Mouse (Mus musculus) myocyte (in vitro differentiated cells): ENCODE data around the gene Nup214. TPM values are rescaled to one million over a fixed set of nuclear protein-coding genes. Genes with fewer than 3 reads are reported as not detected.
A peak's percentile ranks its signal among the peaks of the same experiment; 100 is the strongest.

Experiments used
- H3K27me3 ChIP-seq: one replicate; pipeline ENCODE4 v1.6.1; 2011; ENCODE audit not compliant: control insufficient read depth, insufficient read depth, insufficient read length
- H3K36me3 ChIP-seq: one replicate; pipeline ENCODE4 v1.6.1; 2011; ENCODE audit not compliant: control insufficient read depth, insufficient read depth
- H3K4me2 ChIP-seq: one replicate; pipeline ENCODE4 v1.6.1; 2011; ENCODE audit warnings: low read depth, control low read depth
- H3K4me3 ChIP-seq: one replicate; pipeline ENCODE4 v1.5.1; 2011; ENCODE audit warnings: mild to moderate bottlenecking, control low read depth, moderate library complexity
- H3K79me2 ChIP-seq: one replicate; pipeline ENCODE4 v1.6.1; 2011; ENCODE audit not compliant: control insufficient read depth, insufficient read depth
- H3ac ChIP-seq: one replicate; pipeline ENCODE4 v1.6.1; 2011; ENCODE audit not compliant: control insufficient read depth, insufficient read length
- CEBPB ChIP-seq: IDR thresholded peaks from 2 replicates; pipeline ENCODE4 v1.6.1; 2011; ENCODE audit warnings: mild to moderate bottlenecking, moderate library complexity; ENCODE audit not compliant: poor library complexity, insufficient read depth, severe bottlenecking
- E2F4 ChIP-seq: IDR thresholded peaks from one replicate; pipeline ENCODE4 v1.6.1; 2011; ENCODE audit warnings: mild to moderate bottlenecking, control low read depth, moderate library complexity; ENCODE audit not compliant: insufficient read depth
- MAX ChIP-seq: IDR thresholded peaks from one replicate; pipeline ENCODE4 v1.6.1; 2011; ENCODE audit warnings: low read depth, mild to moderate bottlenecking, control low read depth
- MYOD1 ChIP-seq, 3 experiments: IDR thresholded peaks; one replicate each; pipeline ENCODE4 v1.6.1; 2011; ENCODE audit warnings: control low read depth in 2 of 3, low read depth in 2 of 3, mild to moderate bottlenecking in 2 of 3, moderate library complexity in 1 of 3; ENCODE audit not compliant: insufficient read length in 2 of 3, control insufficient read depth in 1 of 3
- MYOG ChIP-seq, 3 experiments: IDR thresholded peaks; one replicate each; pipeline ENCODE4 v1.6.1; 2011; ENCODE audit warnings: control low read depth in 2 of 3, low read depth in 2 of 3, mild to moderate bottlenecking in 2 of 3; ENCODE audit not compliant: insufficient read length in 2 of 3, control insufficient read depth in 1 of 3, insufficient read depth in 1 of 3
- POLR2A ChIP-seq: IDR thresholded peaks from one replicate; pipeline ENCODE4 v1.6.1; 2011; ENCODE audit warnings: low read depth, mild to moderate bottlenecking, control low read depth, moderate library complexity; ENCODE audit not compliant: insufficient read length
- POLR2AphosphoS2 ChIP-seq: IDR thresholded peaks from one replicate; pipeline ENCODE4 v1.6.1; 2011; ENCODE audit warnings: low read depth, control low read depth; ENCODE audit not compliant: insufficient read length
- REST ChIP-seq: IDR thresholded peaks from one replicate; pipeline ENCODE4 v1.6.1; 2011; ENCODE audit warnings: mild to moderate bottlenecking, control low read depth, moderate library complexity; ENCODE audit not compliant: insufficient read depth, insufficient read length
- SRF ChIP-seq: IDR thresholded peaks from one replicate; pipeline ENCODE4 v1.6.1; 2011; ENCODE audit warnings: low read depth; ENCODE audit not compliant: control insufficient read depth, insufficient read length
- TCF12 ChIP-seq: IDR thresholded peaks from one replicate; pipeline ENCODE4 v1.6.1; 2011; ENCODE audit warnings: mild to moderate bottlenecking, control low read depth; ENCODE audit not compliant: poor library complexity, insufficient read depth, severe bottlenecking
- TCF3 ChIP-seq: IDR thresholded peaks from one replicate; pipeline ENCODE4 v1.6.1; 2011; ENCODE audit warnings: low read depth, control low read depth; ENCODE audit not compliant: insufficient read length
- USF1 ChIP-seq: IDR thresholded peaks from one replicate; pipeline ENCODE4 v1.6.1; 2011; ENCODE audit warnings: low read depth, mild to moderate bottlenecking, control low read depth, moderate library complexity
- polyA plus RNA-seq: library from polyadenylated mRNA; unstranded; fragments of >200 nt; fragmentation: generic; extraction: Trizol; gene quantifications from one replicate; pipeline ENCODE4 v1.2.1, GENCODE M21; 2012; ENCODE audit warnings: missing spikeins

Nup214 gene
- polyA plus RNA-seq, 1 experiment = 26.3 TPM

DNA sequence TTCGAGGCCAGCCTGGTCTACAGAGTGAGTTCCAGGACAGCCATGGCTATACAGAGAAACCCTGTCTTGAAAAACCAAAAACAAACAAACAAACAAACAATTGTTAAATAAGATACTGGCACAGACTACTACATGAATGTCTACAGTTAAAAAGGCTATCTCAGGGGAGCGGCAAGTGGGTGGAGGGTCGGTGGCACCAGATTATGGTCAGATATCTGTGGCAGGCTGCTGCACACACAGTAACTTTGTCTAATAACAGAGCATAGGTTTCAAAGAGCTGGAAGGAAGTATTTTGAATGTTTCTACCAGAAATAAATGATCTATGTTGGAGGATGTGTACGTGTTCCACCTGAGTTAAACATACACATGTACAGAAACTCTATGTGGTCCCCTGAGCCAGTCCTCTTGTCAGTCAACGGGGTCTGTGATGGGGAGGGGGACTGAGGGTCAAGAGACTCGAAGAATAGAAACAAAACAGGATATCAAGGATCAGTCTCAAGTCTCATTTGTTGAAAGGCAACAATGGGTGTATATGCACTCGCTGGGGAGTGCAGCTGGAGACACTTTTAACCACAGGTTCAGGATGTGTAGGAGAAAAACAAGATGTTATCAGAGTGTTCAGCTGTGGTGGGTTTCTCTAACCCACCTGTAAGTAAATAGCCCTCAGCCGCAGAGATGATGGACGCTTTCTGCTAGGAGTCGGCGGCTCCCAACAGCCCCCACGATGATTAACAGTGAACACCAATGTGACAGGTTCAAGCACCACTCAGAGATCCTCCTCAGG, 87.7 kb downstream of the Nup214 start:
- Histone ChIP-seq H3K4me2 (peak overlapping the region; percentile 72), H3K27me3 (peaks cover 21% of the 10 kb centered on the region), H3K36me3 (no peaks in the 10 kb centered on the region), H3K79me2 (no peaks in the 10 kb centered on the region), H3ac (no peak overlapping the region), H3K4me3 (no peak overlapping the region)
- no peak for TF ChIP-seq MAX
- no peak for TF ChIP-seq USF1
- TF ChIP-seq TCF12 = no peak
- no peak for TF ChIP-seq E2F4
- TF ChIP-seq MYOG (IDR thresholded peaks at IDR 0.05; ENCODE audit: control insufficient read depth in 1 of 3, insufficient read depth in 1 of 3, insufficient read length in 2 of 3, low read depth in 2 of 3) = no peak
- no peak for TF ChIP-seq MYOD1 (IDR thresholded peaks at IDR 0.05; ENCODE audit: control insufficient read depth in 1 of 3, insufficient read length in 2 of 3, low read depth in 2 of 3)
- TF ChIP-seq TCF3 = no peak
- no peak for TF ChIP-seq POLR2A
- TF ChIP-seq POLR2AphosphoS2 = no peak
- TF ChIP-seq CEBPB = no peak
- no peak for TF ChIP-seq REST
- no peak for TF ChIP-seq SRF

DNA sequence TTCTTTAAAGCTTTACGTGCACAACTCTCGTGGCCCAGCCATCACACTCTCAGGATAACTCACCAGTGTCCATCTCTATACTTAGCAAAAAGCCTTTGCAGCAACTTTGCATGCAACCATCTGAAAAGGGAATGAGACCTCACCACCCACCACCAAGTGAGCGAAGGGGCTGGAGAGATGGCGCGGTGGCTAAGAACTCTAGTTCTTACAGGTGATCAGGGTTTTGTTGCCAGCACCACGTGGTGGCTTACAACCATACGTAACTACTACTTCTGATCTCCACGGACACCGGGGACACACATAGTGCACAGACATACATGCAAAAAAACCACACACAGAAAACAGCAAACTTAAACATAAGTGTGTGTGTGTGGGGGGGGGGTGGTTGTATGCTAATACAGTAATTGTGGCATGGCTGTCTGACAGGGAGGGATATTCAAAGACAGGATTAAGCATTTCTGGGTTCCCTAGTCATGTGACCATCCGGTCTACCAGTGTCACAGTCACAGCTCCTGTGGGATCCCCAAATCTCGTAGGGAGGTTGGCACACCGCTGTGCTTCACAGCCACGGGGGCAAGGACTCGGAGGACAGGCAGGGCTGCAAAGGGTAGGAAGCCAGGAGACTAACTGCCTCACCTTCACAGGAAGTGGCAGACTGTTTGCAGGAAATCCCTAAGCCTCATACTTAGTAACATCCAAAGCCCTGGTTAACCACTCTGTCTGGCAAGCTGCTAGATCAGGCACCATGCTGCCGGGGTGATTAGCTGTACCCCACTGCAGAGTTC, 88.6 kb downstream of the Nup214 start:
- H3K36me3 ChIP-seq = no peaks in the 10 kb centered on the region
- TF ChIP-seq REST = no peak

DNA sequence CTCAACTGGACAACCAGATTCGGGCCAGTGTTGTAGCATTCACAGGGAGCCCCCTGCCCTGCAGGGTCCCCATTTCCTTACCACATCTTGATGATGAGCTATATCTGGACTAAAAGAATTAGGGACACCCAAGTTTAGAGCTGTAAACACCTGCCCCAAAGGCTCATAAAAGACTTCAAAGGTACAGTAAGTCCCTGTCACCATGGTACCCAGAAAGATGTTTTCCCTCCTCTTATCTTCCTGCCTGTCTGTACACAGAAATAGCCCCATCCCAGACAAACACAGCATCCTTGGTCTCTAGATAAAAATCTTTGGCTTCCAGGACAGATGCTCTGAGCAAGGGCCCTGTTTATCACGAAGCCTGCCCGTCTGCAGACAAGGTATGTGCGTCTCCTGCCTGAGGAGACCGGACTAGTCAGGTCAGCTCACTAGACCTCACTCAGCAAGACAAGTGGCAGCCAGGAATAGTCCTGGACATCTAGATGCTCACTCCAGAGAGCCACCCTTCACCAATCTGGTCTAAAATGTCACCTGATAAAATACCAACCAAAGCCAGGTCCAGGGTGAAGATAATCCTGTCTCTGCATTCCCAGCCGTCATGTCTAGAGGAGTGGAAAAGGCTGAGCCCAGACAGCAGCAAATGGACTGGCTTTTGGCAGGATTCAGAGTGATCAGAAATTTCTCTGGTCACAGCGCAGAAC, 89.4 kb downstream of the Nup214 start:
- no peaks in the 10 kb centered on the region for H3K36me3 ChIP-seq
- TF ChIP-seq REST (no peak), POLR2A (peak; percentile 27)
- H3K4me3 ChIP-seq = peak overlapping the region; percentile 3
- no peaks in the 10 kb centered on the region for H3K79me2 ChIP-seq
- peak overlapping the region; percentile 72 for H3K4me2 ChIP-seq
- H3ac ChIP-seq = no peak overlapping the region
- peaks cover 31% of the 10 kb centered on the region for H3K27me3 ChIP-seq

More for the DNA sequence above, 88.6 kb downstream of the Nup214 start:
- Histone ChIP-seq H3K4me2 (peak overlapping the region; percentile 72), H3K4me3 (no peak overlapping the region), H3K79me2 (no peaks in the 10 kb centered on the region), H3K27me3 (peaks cover 30% of the 10 kb centered on the region), H3ac (no peak overlapping the region)

DNA sequence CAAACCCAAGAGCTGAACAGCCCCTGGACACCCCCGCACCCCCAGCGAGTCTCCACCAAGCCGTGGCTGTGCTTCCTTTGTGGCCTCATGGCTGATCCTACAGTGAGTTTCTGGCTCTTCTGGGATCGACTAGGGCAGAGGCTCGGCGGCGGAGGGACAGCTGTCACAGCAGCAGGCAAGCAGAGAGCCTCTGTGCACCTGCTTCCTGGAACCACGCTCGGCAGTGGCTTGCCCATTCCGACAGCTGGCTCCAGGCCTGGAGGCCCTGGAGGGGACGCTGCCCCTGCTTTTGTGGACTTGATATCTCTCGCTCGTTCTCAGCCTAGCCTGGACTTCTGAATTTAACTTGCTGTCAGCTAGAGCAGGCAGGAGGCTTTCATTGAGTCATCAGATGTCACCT, 90.7 kb downstream of the Nup214 start:
- peak overlapping the region; percentile 3 for H3K4me3 ChIP-seq
- peaks cover 38% of the 10 kb centered on the region for H3K27me3 ChIP-seq
- no peaks in the 10 kb centered on the region for H3K79me2 ChIP-seq
- TF ChIP-seq E2F4 (no peak), POLR2AphosphoS2 (peak; percentile 31), MAX (no peak), MYOG (IDR thresholded peaks at IDR 0.05; ENCODE audit: control insufficient read depth in 1 of 3, insufficient read depth in 1 of 3, insufficient read length in 2 of 3, low read depth in 2 of 3) (peak; percentile 99 to 100 (median 100)), POLR2A (peak; percentile 37), USF1 (no peak), REST (no peak), CEBPB (no peak), MYOD1 (IDR thresholded peaks at IDR 0.05; ENCODE audit: control insufficient read depth in 1 of 3, insufficient read length in 2 of 3, low read depth in 2 of 3) (peak; percentile 84 to 99 (median 98)), TCF3 (peak; percentile 99), TCF12 (peak; percentile 88), SRF (no peak)
- H3K36me3 ChIP-seq = no peaks in the 10 kb centered on the region
- H3K4me2 ChIP-seq = peak overlapping the region; percentile 72
- no peak overlapping the region for H3ac ChIP-seq

DNA sequence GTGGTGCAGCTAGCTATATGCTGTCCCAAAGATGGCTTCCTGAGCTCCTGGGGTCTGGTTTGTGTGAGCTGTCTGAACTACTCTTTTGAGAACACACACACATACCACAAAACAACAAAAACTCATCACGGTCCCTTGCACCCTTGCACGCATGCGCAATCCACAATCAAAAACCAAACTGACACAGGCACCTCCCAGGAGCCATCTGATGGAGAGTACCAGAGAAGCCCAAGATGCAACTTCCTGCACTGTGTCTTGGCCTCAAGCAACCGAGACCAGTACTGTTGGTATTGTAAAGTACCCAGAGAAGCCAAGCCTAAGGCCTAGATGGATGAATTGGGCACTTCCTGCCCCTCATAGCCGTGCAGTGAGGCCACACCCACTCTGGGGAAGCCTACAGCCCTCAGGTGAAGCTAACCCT, 91.1 kb downstream of the Nup214 start:
- Histone ChIP-seq H3K4me2 (no peak overlapping the region), H3K4me3 (peak overlapping the region; percentile 3), H3ac (no peak overlapping the region), H3K36me3 (no peaks in the 10 kb centered on the region), H3K79me2 (no peaks in the 10 kb centered on the region), H3K27me3 (peaks cover 38% of the 10 kb centered on the region)
- no peak for TF ChIP-seq MYOD1 (IDR thresholded peaks at IDR 0.05; ENCODE audit: control insufficient read depth in 1 of 3, insufficient read length in 2 of 3, low read depth in 2 of 3)
- no peak for TF ChIP-seq POLR2A
- TF ChIP-seq TCF3 = no peak
- TF ChIP-seq CEBPB = no peak
- TF ChIP-seq MYOG (IDR thresholded peaks at IDR 0.05; ENCODE audit: control insufficient read depth in 1 of 3, insufficient read depth in 1 of 3, insufficient read length in 2 of 3, low read depth in 2 of 3) = no peak
- TF ChIP-seq POLR2AphosphoS2 = no peak
- TF ChIP-seq TCF12 = no peak
- TF ChIP-seq REST = no peak
- no peak for TF ChIP-seq USF1
- no peak for TF ChIP-seq MAX
- TF ChIP-seq SRF = no peak
- TF ChIP-seq E2F4 = no peak
